Mouse (Mus musculus) yolk sac, embryonic 10.5 days (tissue): ENCODE data around the gene Fam149b.

ENCODE experiments used
- DNase-seq: peaks from one replicate; pipeline ENCODE4 v3.0.0-alpha.2; 2017; ENCODE audit warnings: low spot score

The Fam149b gene

DNA sequence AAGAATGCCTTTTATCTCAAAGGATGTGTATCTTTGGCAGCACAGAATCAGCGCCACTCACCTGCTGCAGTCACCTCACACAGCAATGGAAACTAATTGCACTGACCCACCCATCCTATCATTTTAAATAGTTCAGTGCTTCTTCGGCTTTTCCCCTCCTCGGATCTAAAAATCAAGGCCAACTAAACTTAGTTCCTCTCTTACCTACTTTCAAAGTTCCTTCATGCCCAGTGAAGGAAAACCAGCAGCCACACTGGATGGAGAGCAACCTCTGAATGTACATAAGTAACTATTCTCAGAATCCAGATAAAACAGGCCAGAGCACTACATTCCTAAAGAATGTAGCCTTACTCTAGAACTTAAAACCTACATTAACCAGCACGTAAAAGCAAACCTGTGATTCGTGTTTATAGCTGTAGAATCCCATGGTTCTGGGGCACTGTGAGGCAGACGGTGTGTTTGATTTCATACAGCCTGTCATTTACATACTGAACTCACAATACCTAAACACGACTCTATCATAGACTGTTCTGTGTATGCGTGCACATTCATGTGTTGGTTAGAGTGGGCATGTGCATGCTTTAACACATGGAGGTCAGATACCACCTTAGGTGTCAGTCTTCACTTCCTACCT, 41.6 kb downstream of the Fam149b start:
- no peak for DNase-seq

- DNase-seq = no peak
Observed at GRCm38 (mm10) chr14:20392326-20392725, 44.4 kb downstream of the Fam149b start.

GRCm38 (mm10) chr14:20393205-20393913, 45.4 kb downstream of the Fam149b start, which contains the start of gene Mrps16:
Mrps16 (minus strand) TSS chr14:20393634.
- DNase-seq = peak; percentile 95

DNA sequence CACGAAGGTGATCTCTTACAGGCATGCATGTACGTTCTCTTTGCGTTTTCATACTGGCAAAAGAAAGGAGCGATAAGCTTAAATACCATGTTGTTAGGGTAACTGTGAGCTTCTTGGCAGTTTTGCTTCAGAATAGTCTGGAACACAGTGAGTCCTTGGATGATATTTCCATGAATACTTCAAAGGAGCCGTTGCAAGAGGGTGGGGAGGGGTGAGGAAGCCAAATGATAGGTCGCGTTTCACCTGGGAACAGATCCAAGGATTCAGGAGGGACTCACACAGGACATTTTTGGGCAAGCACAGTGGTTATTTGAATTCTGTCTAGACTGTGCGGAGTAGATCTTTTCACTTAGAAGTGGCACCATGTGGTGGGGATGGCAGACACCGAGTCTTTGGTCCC, 49.3 kb downstream of the Fam149b start:
- DNase-seq = no peak

DNA sequence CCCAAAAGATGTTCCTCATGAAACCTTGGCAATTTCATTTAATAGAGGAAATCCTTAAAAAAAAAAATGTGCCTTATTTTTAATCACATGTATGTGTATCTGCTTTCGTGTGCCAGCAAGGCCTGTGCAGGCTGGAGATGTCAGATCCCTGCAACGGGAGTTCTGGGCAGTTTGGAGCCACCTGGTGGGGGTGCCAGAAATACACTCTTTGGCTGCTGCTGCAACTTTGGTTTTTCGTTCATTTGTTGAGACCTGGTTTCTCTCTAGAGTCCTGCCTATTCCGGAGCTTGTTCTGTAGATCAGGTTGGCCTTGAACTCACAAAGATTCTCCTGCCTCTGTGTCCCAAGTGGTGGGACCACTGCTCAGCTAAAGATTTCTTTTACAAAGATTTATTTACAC, 50.9 kb downstream of the Fam149b start:
- no peak for DNase-seq

DNA sequence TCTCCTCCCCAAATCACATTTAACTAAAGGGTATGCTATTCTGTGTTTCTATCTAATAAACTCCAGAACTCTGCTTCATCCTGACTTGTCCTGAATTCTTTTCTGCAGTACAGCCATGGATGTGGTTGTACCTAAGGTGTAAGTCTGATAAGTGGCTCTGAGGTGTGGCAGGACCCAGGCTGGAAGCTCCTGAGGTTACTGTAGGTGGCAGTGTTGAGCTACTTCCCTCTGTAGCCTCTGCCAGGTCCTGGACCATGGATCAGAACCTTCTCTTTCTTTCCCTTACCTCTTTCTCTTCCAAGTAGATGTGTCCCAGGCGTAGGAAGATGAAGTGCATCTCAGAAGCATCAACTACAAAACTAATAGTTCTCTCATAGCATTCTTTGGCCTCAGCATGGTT, 52.1 kb downstream of the Fam149b start:
- no peak for DNase-seq

- DNase-seq = no peak
Observed at GRCm38 (mm10) chr14:20422257-20422656, 74.3 kb downstream of the Fam149b start.

DNA sequence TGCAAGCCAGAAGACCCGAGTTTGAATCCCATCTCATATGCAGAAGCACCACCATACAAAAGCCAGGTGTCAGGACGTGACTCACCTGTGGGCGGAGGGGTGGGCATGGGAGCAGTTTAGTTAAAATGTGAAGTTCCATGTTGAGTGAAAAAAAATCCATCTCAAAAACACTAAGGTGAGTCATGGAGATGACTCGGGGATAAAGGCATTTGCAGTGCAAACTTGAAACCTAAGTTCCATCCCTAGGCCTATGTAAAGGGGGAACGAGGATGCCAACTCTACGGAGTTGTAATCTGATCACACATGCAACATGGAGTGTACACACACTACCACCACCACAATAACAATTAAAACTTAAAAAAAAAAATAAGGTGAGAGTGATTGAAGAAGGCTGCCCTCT, 75.1 kb downstream of the Fam149b start:
- DNase-seq = no peak

DNA sequence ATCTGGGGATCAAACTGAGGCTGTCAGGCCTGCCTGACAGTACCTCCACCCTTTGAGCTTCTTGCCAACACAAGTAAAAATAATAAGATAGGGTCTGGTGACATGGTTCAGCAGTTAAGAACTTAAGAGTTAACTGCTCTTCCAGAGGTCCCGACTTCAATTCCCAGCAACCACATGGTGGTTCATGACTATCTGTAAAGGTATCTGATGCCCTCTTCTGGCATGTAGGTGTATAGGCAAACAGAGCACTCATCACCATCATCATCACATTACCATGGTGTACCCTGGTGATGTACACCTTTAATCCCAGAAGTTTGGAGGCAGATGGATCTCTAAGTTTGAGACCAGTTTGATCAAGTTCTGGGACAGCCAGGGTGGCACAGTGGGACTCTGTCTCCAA, 80.6 kb downstream of the Fam149b start:
- DNase-seq = no peak

DNA sequence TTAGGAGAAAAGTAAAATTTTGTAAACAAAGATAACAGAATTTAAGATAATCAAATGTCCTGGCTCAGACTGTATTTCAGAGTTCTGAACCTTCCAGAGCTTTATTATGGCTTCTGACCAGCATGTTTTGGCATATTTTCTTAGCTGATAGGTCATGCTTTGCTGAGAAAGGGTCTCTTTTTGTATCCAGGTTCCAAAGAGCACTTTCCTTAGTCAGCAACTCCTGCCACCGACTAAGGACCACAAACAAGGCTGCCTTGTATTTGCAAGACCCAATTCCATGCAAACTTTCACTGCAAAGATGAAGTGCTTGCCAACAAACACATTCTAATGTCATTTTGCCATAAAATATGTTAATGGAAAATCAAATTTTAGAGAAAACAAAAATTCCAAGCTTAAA, 81.9 kb downstream of the Fam149b start:
- no peak for DNase-seq

- no peak for DNase-seq
Observed at GRCm38 (mm10) chr14:20431726-20432125, 83.8 kb downstream of the Fam149b start.

- DNase-seq = no peak
Observed at GRCm38 (mm10) chr14:20432420-20432819, 84.5 kb downstream of the Fam149b start.
